Mouse (Mus musculus) erythroid progenitor cell, adult 5-6 weeks (primary cell): ENCODE measurements around the gene Ccdc183. TPM values are rescaled to one million over a fixed set of nuclear protein-coding genes. Genes with fewer than 3 reads are reported as not detected.

Source experiments
- ATAC-seq: replicated peaks from 2 replicates; pipeline ENCODE4 v1.8.0; 2016; ENCODE audit warnings: moderate number of reproducible peaks, mild to moderate bottlenecking, moderate TSS enrichment, inconsistent platforms; ENCODE audit not compliant: poor library complexity, low FRiP score, severe bottlenecking
- total RNA-seq, 2 experiments: library from RNA; stranded (forward) in 1 of 2; stranded (reverse) in 1 of 2; fragments of 150-400 nt in 1 of 2; fragments of 186-747, 209-891 nt in 1 of 2; gene quantifications; 2 replicates each; pipeline versions ENCODE4 v1.2.3 to v1.2.4; 2015 to 2017; ENCODE audit warnings: low replicate concordance in 2 of 2

The Ccdc183 gene
- total RNA-seq (2015; ENCODE audit: low replicate concordance), result not detected in 2 replicates
- total RNA-seq (2017; ENCODE audit: low replicate concordance), result not detected in 2 replicates

GRCm38 (mm10) chr2:25617578-25617977 lies at the start of gene Ccdc183:
Ccdc183 (minus strand) TSS chr2:25617678.
- ATAC-seq, result no peak

DNA sequence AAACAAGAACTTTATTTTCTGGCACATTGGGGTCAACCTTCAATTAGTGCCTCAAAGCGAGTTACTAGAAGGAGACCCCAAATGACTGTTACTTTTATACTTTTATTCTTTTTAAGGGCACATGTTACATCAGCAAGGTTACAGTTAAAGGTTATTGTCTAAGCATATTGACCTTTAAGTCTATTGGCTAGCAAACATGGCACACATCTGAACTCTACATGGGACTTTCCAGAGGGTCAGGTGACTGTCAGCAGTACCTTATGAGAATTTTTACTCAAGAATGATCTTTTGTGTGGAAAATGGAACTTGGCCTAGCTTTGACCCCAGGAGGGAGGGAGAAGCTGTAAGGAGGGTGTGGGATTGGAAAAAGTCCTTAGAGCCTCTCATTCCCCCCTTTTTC lies 49.0 kb upstream of the Ccdc183 start:
- ATAC-seq, result no peak

DNA sequence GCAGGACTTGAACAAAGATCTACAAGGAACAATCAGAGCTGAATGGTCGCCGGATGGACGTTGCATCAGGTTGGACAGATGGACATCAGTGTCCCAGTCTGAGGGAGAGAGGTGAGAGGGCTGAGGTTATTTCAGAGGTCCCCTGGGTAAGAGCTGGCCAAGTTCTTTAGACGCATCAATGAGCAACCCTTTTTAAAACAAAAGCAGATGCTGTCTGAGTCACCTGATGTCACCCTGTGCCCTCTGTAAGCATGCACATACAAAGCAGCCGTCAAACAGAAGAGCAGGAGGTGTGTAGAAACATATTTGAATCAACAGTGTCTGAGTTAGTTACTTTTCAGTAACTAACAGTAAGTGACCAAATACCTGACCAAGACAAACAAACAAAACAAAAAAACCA lies 46.6 kb upstream of the Ccdc183 start:
- ATAC-seq, result no peak

DNA sequence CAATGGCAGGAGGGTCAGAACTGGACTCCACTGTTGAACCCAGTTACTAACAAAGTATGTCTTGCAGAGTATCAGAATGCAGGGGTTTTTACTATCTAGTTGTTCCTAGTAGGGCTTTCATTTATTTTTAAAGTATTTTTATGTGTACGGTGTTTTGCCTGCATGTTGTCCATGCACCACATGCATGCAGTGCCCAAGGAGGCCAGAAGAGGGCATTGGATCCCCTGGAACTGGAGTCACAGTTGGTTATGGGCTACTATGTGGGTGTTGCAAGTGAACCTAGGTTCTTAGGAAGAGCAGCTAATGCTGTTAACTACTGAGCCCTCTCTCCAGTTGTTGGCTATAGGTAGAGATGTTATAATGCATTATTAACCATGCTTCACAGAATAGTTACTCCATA lies 46.0 kb upstream of the Ccdc183 start:
- ATAC-seq, result no peak

DNA sequence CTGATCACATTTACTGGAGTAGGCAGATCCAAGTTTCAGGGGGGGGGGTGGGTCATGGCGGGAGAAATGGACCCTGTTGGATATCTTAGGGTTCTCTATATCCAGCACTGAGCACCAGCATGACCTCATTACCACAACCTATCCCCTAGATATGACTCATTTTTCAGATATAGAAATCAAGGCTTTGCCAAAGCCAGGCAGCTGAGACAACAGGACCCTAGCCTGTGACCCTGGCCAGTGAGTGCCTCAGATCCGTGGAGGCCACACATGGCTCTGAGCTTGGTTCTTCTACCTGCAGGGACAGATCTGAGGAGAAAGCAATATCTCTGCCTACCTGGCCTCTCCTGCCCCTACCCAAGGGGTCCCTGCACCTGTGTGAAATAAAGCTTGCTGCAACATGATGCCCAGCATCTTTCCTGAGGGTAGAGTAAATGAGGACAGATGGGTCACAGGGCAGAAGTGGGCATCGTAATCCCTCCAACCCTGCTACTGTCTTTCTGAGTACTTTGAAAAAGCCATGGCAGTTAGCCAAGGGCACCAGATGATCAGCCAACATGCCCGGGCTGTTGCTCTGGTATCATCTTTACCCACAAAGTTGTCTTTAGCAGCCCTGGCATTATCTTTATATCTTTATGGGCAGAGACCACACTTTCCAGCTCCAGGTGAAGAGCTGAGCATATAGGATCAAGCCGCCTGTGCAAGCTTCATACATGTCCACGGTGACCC lies 43.9 kb upstream of the Ccdc183 start:
- ATAC-seq, result no peak

DNA sequence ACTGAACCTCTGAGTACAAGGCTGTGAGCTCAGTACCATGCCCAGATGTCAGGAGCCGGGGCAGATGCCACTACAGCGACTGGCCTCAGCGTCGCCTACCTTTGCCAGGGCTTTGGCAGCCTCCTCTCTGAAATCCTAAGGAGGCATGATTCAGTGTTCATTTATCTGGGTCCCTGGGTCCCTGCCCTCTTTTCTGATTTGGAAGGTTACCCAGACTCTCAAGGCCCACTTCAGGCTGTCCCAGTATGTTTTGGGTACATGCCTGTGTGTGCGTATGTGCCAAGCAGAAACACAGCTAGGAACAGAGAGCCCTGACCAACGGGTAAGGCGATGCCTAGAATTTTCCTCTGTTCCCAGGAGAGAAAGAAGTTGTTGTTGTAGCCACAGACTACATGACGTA lies 42.8 kb upstream of the Ccdc183 start:
- ATAC-seq, result no peak

- no peak for ATAC-seq
Measured at GRCm38 (mm10) chr2:25657652-25658051, 40.2 kb upstream of the Ccdc183 start, which contains the start of gene Lcn5. Lcn5 (plus strand) TSS chr2:25657952.

DNA sequence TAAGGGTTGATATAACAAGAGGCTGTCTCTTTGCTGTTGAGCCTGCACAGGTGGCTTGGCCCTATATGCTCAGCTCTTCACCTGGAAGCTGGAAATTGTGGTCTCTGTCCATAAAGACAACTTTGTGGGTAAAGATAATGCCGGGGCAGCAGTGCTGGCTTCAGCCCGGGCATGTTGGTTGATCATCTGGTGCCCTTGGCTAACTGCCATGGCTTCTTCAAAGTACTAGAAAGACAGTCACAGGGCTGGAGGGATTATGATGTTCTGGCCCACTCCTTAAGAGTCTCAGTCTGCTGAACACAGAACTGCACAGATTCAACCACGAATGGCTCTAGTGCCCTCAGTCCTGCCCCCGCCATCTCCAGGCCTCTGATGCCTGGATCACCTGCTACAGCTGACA lies 39.8 kb upstream of the Ccdc183 start:
- ATAC-seq, result no peak

DNA sequence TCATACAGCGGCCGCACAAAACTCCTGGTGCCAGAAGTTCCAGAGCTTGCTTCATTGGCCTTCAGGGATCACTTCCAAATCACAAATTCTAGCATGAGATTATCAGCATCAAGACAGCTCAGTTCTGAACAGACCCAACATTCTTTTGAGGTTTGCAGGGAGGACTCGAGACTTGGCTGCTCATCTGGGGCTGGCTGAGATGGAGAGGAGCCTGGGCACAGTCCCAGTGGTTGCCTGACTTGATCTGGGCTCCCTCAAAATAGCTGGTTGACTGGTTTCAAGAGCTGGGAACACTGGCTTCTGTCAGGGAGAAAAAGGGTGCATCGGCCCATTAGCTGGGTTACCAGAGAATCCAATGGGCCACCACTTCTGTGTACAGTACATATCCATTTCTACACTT lies 39.2 kb upstream of the Ccdc183 start:
- no peak for ATAC-seq

DNA sequence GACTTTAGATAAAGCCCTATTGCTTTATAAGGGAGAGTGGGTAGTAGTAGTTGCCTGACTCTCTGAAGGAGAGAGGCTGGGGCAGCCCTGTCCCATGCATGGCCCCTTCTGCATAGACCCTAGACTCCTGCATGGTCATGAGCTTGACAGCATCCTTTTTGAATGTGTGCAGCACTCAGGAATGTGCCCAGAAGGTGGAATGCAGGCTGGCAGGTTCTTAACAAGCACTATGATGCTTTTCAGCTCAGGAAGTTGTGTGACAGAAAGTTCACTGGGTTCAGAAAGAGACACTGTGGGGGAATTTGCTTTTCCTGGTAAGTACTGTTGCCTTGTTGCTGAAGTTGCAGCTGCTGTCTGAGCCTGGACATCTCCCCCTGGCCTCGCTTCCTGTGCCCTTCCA lies 37.0 kb upstream of the Ccdc183 start:
- ATAC-seq, result no peak

DNA sequence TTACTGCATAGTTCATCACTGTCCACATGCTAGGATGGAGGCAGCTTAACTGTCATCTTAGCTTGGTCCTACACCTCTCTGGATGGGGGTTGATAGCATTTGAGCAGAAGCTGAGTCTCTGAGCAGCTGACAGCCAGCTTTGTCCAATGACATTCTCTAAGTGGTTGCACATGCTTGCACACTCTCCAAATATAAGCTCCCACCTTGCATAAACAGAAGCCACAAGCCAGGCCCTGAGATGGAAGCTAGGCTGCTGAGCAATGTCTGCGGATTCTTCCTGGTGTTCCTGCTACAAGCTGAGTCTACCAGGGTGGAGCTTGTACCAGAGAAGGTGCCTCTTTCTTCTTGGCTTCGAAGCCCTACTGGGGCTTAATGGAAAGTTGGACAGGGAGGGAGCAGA lies 35.4 kb upstream of the Ccdc183 start, which contains the start of gene Lcn8:
TSS of gene Lcn8 (plus strand) at position 219 of the 400 bp plus-strand sequence.
- no peak for ATAC-seq

DNA sequence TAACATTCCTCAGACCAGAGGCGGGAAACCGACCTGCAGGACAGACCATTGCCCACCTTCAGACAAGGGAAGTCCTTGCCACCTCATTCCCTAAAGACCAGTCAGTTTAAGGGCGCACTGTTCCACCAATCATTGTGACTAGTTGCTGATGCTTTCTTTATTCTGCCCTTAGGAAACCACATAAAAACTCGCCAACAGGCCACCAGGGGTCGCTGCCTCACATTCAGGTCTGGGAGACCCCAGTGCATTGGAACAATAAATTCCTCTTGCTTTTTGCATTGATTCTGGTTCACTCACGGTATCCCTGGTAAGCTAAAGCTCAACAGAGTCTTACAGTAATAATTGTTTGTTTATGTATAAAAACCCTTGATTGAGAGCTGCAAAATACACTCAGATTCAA lies 22.4 kb upstream of the Ccdc183 start:
- ATAC-seq, result no peak

DNA sequence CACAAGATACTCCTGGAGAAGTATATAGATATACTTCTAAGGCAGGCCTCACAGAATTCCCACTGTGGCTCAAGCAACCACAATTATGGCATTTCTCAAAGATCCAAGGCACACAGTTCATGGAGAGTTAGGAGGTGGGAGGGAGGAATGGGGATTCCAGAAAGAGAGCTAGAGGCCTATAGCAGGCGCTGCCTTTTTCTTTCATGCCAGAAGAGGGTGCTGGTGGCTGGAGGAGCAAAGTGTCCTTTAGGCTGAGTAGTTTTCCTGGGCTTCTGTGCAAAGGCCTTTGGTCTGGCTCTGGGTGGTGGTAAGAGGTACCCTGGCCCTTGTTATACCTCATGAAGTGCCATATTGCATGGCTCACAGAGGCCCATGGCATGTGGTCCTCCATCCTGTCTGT lies 16.6 kb upstream of the Ccdc183 start:
- ATAC-seq, result no peak

GRCm38 (mm10) chr2:25633616-25634015 lies 16.1 kb upstream of the Ccdc183 start:
- no peak for ATAC-seq

GRCm38 (mm10) chr2:25628738-25629137 lies 11.3 kb upstream of the Ccdc183 start:
- no peak for ATAC-seq

DNA sequence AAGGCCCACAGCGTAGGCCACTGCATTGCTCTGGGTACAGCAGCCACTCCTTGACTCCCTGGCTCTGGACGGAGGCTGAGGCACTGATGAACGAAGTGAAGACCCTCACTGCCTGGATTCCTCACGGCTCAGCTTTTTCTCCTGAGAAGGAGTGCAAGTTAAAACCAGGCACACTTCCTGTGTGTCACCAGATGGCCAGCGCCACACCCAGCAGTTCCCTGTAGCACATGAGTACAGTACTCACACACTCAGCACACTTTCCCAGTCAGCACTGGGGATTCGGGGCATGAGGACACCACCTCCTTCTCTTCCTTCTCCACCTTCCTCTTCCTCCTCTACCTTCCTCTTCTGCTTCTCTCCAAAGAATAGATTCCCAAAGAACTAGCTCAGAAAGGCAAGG lies 10.3 kb upstream of the Ccdc183 start, which contains the start of gene Fcna:
TSS of gene Fcna (minus strand) at position 220 of the 400 bp plus-strand sequence.
- no peak for ATAC-seq

GRCm38 (mm10) chr2:25625986-25626385 lies 8.5 kb upstream of the Ccdc183 start:
- no peak for ATAC-seq

DNA sequence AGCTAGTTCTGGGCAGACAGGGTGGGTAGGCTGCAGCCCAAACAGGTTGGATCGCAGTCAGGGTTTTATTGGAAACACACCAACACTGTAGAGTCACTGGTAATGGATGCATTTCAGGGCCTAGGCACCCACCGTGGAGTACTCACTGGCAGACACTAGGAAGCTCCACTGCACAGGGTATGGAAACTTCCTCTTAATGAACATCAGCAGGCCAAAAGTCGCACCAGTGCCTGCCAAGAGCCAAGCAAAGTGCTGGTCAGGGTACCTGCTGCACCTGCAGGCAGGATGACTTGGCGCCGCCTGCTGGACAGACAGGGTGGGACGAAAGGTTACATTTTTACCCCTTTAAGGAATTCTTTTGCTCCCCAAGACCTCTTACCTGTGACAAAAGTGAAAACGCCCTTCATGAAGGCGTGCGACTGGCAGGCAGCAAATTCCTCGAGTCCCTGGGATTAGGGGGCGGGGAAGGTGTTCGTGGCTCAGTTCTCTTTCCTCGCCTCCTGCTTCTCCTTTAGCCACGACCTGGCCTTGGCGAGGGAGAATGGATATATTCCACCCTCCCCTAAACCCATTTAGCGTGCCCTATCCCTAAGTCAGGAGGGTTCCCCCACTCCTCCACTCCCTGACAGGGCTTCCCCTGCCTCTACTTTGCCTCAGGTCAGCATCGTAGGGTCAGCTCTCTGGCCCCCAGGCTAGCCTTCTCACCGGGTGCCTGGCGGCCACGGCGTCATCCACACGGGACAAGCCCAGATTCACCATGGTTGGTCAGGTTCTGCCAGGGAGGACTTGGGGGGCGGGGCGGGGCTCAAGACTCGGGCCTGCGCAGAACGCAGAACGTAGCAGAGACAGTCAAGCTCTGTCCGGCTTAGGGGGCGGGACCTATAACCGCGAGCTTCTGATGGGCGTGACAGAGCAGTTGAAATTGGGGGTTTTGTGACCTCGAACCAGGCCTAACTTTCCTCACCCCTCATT lies 4.0 kb upstream of the Ccdc183 start, which contains the start of gene Tmem141:
TSS of gene Tmem141 (minus strand) at position 777 of the 972 bp plus-strand sequence.
- 0 out of 2 replicates have a peak, but pooled peaks have one; percentile 48 for ATAC-seq

DNA sequence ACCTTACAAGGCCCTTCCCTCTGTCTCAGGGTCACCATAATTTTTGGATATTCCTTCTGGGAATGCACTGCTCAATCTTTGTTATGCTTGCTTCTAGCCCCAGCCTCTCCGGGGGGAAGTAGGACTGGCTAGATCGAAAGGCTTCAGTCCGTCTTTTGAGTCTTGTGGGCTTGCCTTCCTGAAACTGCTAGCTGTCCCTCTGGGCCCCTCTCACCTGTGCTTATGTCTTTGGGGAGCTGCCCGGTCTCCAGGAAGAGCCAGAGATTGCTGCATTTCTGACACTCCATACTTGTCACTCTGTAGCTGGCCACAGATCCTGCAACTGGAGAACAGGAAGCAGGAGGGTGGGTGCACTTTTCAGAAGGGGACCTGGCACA lies 3.4 kb upstream of the Ccdc183 start:
- ATAC-seq, result no peak

GRCm38 (mm10) chr2:25620386-25620785 lies 2.9 kb upstream of the Ccdc183 start:
- no peak for ATAC-seq

- no peak for ATAC-seq
Measured at GRCm38 (mm10) chr2:25616398-25616797, 1.1 kb downstream of the Ccdc183 start.
